In the genomic region with DNA sequence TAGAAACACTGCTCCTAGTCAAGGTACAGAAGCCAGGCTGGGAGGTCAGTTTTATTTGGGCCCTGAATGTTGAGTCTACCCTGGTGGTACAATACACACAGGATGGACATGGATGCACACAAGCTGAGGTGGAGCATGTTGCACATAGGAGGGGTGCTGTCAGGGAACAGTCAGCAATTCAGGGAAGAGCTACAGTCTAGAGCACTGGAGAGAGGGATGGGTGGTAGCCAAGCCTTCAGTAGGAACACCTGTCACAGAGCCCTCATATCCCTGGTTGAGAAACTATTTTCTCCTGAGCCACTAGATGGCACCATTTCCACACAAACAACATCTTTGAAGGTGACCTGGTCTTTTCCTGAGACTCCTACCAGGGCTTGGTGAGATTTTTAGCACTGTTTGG, we compare ENCODE assay signal across 8 mouse cellular contexts. TPM values are rescaled to one million over a fixed set of nuclear protein-coding genes. Genes with fewer than 3 reads are reported as not detected.
DNase-seq lines count a peak whose midpoint lies in the region; ATAC-seq and TF ChIP-seq lines count a peak whose summit lies in the region.

No protein-coding gene starts in this region.

- H3K9me3 ChIP-seq in intestine, embryonic 14.5 days (ENCODE audit: control insufficient read depth, low read length): no peaks in the 10 kb centered on the region
- no peaks in the 10 kb centered on the region for H3K9me3 ChIP-seq in intestine, embryonic 16.5 days (ENCODE audit: control insufficient read depth, low read length)
- H3K9me3 ChIP-seq in embryonic facial prominence, embryonic 12.5 days: no peaks in the 10 kb centered on the region
- H3K9me3 ChIP-seq in intestine, embryonic 15.5 days: no peaks in the 10 kb centered on the region
- no peaks in the 10 kb centered on the region for H3K9me3 ChIP-seq in lung, postnatal 0 days (ENCODE audit: low read length)

- 0 out of 2 replicates have a peak, but pooled peaks cover 3% of the 10 kb centered on the region for H3K27me3 ChIP-seq in intestine, embryonic 14.5 days (replicated peaks; ENCODE audit: control insufficient read depth, insufficient read depth, low read length)
- H3K27me3 ChIP-seq in intestine, embryonic 16.5 days (replicated peaks; ENCODE audit: control insufficient read depth, insufficient read depth, low read length): no peaks in the 10 kb centered on the region
- H3K27me3 ChIP-seq in embryonic facial prominence, embryonic 12.5 days: no peaks in the 10 kb centered on the region
- H3K27me3 ChIP-seq in intestine, embryonic 15.5 days (replicated peaks): no peaks in the 10 kb centered on the region; the same call in 1 of the 2 replicates
- H3K27me3 ChIP-seq in lung, postnatal 0 days (replicated peaks; ENCODE audit: insufficient read depth, low read length): no peaks in the 10 kb centered on the region

- no peak overlapping the region for H3K27ac ChIP-seq in intestine, embryonic 14.5 days (ENCODE audit: low read depth)
- no peak overlapping the region for H3K27ac ChIP-seq in intestine, embryonic 16.5 days (ENCODE audit: low read length)
- no peak overlapping the region for H3K27ac ChIP-seq in embryonic facial prominence, embryonic 12.5 days
- no peak overlapping the region for H3K27ac ChIP-seq in intestine, embryonic 15.5 days
- no peak overlapping the region for H3K27ac ChIP-seq in lung, postnatal 0 days (ENCODE audit: low read length)

- H3K9ac ChIP-seq in intestine, embryonic 14.5 days (ENCODE audit: low read length): no peak overlapping the region
- no peak overlapping the region for H3K9ac ChIP-seq in intestine, embryonic 16.5 days (ENCODE audit: low read depth, low read length)
- H3K9ac ChIP-seq in embryonic facial prominence, embryonic 12.5 days: no peak overlapping the region
- H3K9ac ChIP-seq in intestine, embryonic 15.5 days: no peak overlapping the region
- H3K9ac ChIP-seq in lung, postnatal 0 days (replicated peaks; ENCODE audit: low read depth): no peak overlapping the region

- ATAC-seq in intestine, embryonic 14.5 days (replicated peaks; ENCODE audit: low FRiP score, low TSS enrichment, low read depth): peak; percentile 49; the same call in 1 of the 2 replicates
- ATAC-seq in intestine, embryonic 16.5 days: no peak; the same call in 1 of the 2 replicates
- 0 out of 2 replicates have a peak, but pooled peaks have one; percentile 36 for ATAC-seq in embryonic facial prominence, embryonic 12.5 days (ENCODE audit: insufficient number of reproducible peaks, insufficient read depth, low FRiP score, low TSS enrichment)
- ATAC-seq in intestine, embryonic 15.5 days: peak; percentile 36; the same call in 1 of the 2 replicates
- ATAC-seq in lung, postnatal 0 days: no peak

- H3K4me2 ChIP-seq in intestine, embryonic 14.5 days (ENCODE audit: low read length): no peak overlapping the region
- no peak overlapping the region for H3K4me2 ChIP-seq in intestine, embryonic 16.5 days (ENCODE audit: low read depth, low read length)
- H3K4me2 ChIP-seq in embryonic facial prominence, embryonic 12.5 days (replicated peaks): no peak overlapping the region
- no peak overlapping the region for H3K4me2 ChIP-seq in intestine, embryonic 15.5 days (replicated peaks)
- no peak overlapping the region for H3K4me2 ChIP-seq in lung, postnatal 0 days (replicated peaks; ENCODE audit: low read depth, low read length)

- TF ChIP-seq CTCF in lung, postnatal 0 days (IDR thresholded peaks at IDR 0.05): peak; percentile 85

- no peak for TF ChIP-seq EP300 in lung, postnatal 0 days (IDR thresholded peaks at IDR 0.05)

- H3K4me1 ChIP-seq in intestine, embryonic 14.5 days (replicated peaks; ENCODE audit: control insufficient read depth, insufficient read depth, low read length): no peaks in the 10 kb centered on the region
- H3K4me1 ChIP-seq in intestine, embryonic 16.5 days (ENCODE audit: control insufficient read depth, insufficient read depth, low read length): no peaks in the 10 kb centered on the region
- H3K4me1 ChIP-seq in embryonic facial prominence, embryonic 12.5 days: peaks cover 4% of the 10 kb centered on the region; the same call in 1 of the 2 replicates
- no peaks in the 10 kb centered on the region for H3K4me1 ChIP-seq in intestine, embryonic 15.5 days (replicated peaks)
- H3K4me1 ChIP-seq in lung, postnatal 0 days (ENCODE audit: insufficient read depth, low read depth, low read length): no peaks in the 10 kb centered on the region

- H3K36me3 ChIP-seq in intestine, embryonic 14.5 days (ENCODE audit: control insufficient read depth, insufficient read depth, low read length): no peaks in the 10 kb centered on the region
- no peaks in the 10 kb centered on the region for H3K36me3 ChIP-seq in intestine, embryonic 16.5 days (ENCODE audit: control insufficient read depth, insufficient read depth, low read length)
- no peaks in the 10 kb centered on the region for H3K36me3 ChIP-seq in embryonic facial prominence, embryonic 12.5 days
- H3K36me3 ChIP-seq in intestine, embryonic 15.5 days: no peaks in the 10 kb centered on the region
- H3K36me3 ChIP-seq in lung, postnatal 0 days (ENCODE audit: insufficient read depth, low read length): no peaks in the 10 kb centered on the region

- H3K4me3 ChIP-seq in intestine, embryonic 14.5 days (ENCODE audit: low read depth, low read length): no peak overlapping the region
- H3K4me3 ChIP-seq in intestine, embryonic 16.5 days (ENCODE audit: low read length): no peak overlapping the region
- H3K4me3 ChIP-seq in embryonic facial prominence, embryonic 12.5 days: no peak overlapping the region
- no peak overlapping the region for H3K4me3 ChIP-seq in intestine, embryonic 15.5 days (replicated peaks)
- no peak overlapping the region for H3K4me3 ChIP-seq in lung, postnatal 0 days (ENCODE audit: low read depth, low read length)

- DNase-seq in intestine, embryonic 14.5 days (ENCODE audit: low spot score): no peak
- DNase-seq in ZHBTc4 (ENCODE audit: low read depth, low spot score): peak; percentile 76
- DNase-seq in lung, postnatal 0 days (ENCODE audit: low spot score): peak; percentile 73
- peak; percentile 33 for DNase-seq in right cerebral cortex, postnatal 25 days
- DNase-seq in urinary bladder, adult 2 months (ENCODE audit: low spot score): no peak

RNA-seq across cellular contexts. Expression of a gene that starts 13.1 kb away (rescaled TPM):
- polyA plus RNA-seq in intestine, embryonic 14.5 days (2014; fragmentation: Nextera tagmentation; extraction: Ambion mirVana): not detected in 2 replicates
- polyA plus RNA-seq in intestine, embryonic 16.5 days (2015; fragmentation: Nextera tagmentation; extraction: Ambion mirVana): not detected in 2 replicates
- not detected in 2 replicates for polyA plus RNA-seq in embryonic facial prominence, embryonic 12.5 days (2016; fragmentation: Nextera tagmentation; extraction: Ambion mirVana)
- not detected in 2 replicates for polyA plus RNA-seq in intestine, embryonic 15.5 days (2015; fragmentation: Nextera tagmentation; extraction: Ambion mirVana)
- not detected in 2 replicates for polyA plus RNA-seq in lung, postnatal 0 days (2015; fragmentation: Nextera tagmentation; extraction: Ambion mirVana)
- polyA plus RNA-seq in urinary bladder, adult 2 months (2012; rRNA removed): not detected in 2 replicates

Comparison
In these comparisons a context has a peak if more than half of its experiments do, and no peak if none do; other contexts are left out.
1. ATAC-seq: peak in intestine, embryonic 14.5 days (single experiment), embryonic facial prominence, embryonic 12.5 days (single experiment) and intestine, embryonic 15.5 days (single experiment); none in intestine, embryonic 16.5 days (single experiment) and lung, postnatal 0 days (single experiment).
2. DNase-seq: peak in ZHBTc4 (single experiment), lung, postnatal 0 days (single experiment) and right cerebral cortex, postnatal 25 days (single experiment); none in intestine, embryonic 14.5 days (single experiment) and urinary bladder, adult 2 months (single experiment).